Mouse (Mus musculus) olfactory bulb, adult 2 months (tissue): ENCODE measurements around the gene Casc3.

ENCODE experiments used
- CTCF ChIP-seq: fragments of 200-500 bp; IDR thresholded peaks from 2 replicates; pipeline ENCODE4 v1.5.1; 2012; ENCODE audit warnings: low read depth, mild to moderate bottlenecking, low read length, moderate library complexity; ENCODE audit not compliant: insufficient read depth
- POLR2A ChIP-seq: fragments of 200-500 bp; IDR thresholded peaks from 2 replicates; pipeline ENCODE4 v1.6.1; 2012; ENCODE audit warnings: mild to moderate bottlenecking, low read depth, low read length, moderate library complexity; ENCODE audit not compliant: insufficient read depth

GRCm38 (mm10) chr11:98767713-98768112 lies 37.0 kb upstream of the Casc3 start:
- TF ChIP-seq CTCF (no peak), POLR2A (no peak)
